Mouse (Mus musculus): ENCODE measurements around the gene Vmn1r60. TPM values are rescaled to one million over a fixed set of nuclear protein-coding genes. Genes with fewer than 3 reads are reported as not detected.
"Not testable (repeated sequence)": the region's sequence is repeated elsewhere in the genome, so short reads cannot be mapped to it uniquely, and the experiment has no call there.

The Vmn1r60 gene
- polyA plus RNA-seq (2015; fragmentation: Nextera tagmentation; extraction: Ambion mirVana): not detected in 2 replicates

GRCm38 (mm10) chr7:5547217-5547616, at the start of gene Vmn1r60:
TSS of gene Vmn1r60 (minus strand) at chr7:5547317.
- H3K27me3 ChIP-seq; H3K27ac ChIP-seq (replicated peaks); H3K4me1 ChIP-seq (replicated peaks); H3K4me2 ChIP-seq; H3K4me3 ChIP-seq (replicated peaks); H3K9ac ChIP-seq; H3K9me3 ChIP-seq (replicated peaks); H3K36me3 ChIP-seq (replicated peaks); ATAC-seq (ENCODE audit: insufficient read depth): not testable (repeated sequence)
- WGBS (ENCODE audit: insufficient replicate concordance): 61% methylated on average over 1 of the region's 1 CpGs

GRCm38 (mm10) chr7:5540770-5541436, 6.2 kb downstream of the Vmn1r60 start:
- WGBS (ENCODE audit: insufficient replicate concordance): 37% methylated on average over 3 of the region's 3 CpGs
- not testable (repeated sequence) for H3K9me3 ChIP-seq (replicated peaks); H3K27me3 ChIP-seq; H3K9ac ChIP-seq; H3K4me3 ChIP-seq (replicated peaks); H3K4me2 ChIP-seq; H3K4me1 ChIP-seq (replicated peaks); H3K36me3 ChIP-seq (replicated peaks); H3K27ac ChIP-seq (replicated peaks); ATAC-seq (ENCODE audit: insufficient read depth)

- not testable (repeated sequence) for H3K27me3 ChIP-seq; H3K4me2 ChIP-seq; H3K36me3 ChIP-seq (replicated peaks); ATAC-seq (ENCODE audit: insufficient read depth); H3K4me3 ChIP-seq (replicated peaks); H3K9ac ChIP-seq; H3K4me1 ChIP-seq (replicated peaks); H3K9me3 ChIP-seq (replicated peaks); H3K27ac ChIP-seq (replicated peaks)
Observed at GRCm38 (mm10) chr7:5493856-5494255, 53.3 kb downstream of the Vmn1r60 start, which contains the start of gene Vmn2r28. TSS of gene Vmn2r28 (minus strand) at chr7:5493956.

Other genes starting within 250 kb of the Vmn1r60 start
- not detected in 2 replicates for gene Gm5065, start 196.8 kb downstream of the Vmn1r60 start, polyA plus RNA-seq (2015; fragmentation: Nextera tagmentation; extraction: Ambion mirVana)
- gene Nlrp2, start 196.3 kb downstream of the Vmn1r60 start, polyA plus RNA-seq (2015; fragmentation: Nextera tagmentation; extraction: Ambion mirVana): not detected in 2 replicates
- not detected in 2 replicates for gene Vmn1r58, start 133.9 kb downstream of the Vmn1r60 start, polyA plus RNA-seq (2015; fragmentation: Nextera tagmentation; extraction: Ambion mirVana)
- gene Vmn1r59, start 90.5 kb downstream of the Vmn1r60 start, polyA plus RNA-seq (2015; fragmentation: Nextera tagmentation; extraction: Ambion mirVana): not detected in 2 replicates
- not detected in 2 replicates for gene Vmn2r28, start 53.4 kb downstream of the Vmn1r60 start, polyA plus RNA-seq (2015; fragmentation: Nextera tagmentation; extraction: Ambion mirVana)
- not detected in 2 replicates for gene Vmn1r61, start 66.0 kb upstream of the Vmn1r60 start, polyA plus RNA-seq (2015; fragmentation: Nextera tagmentation; extraction: Ambion mirVana)
- gene Vmn1r62, start 126.3 kb upstream of the Vmn1r60 start, polyA plus RNA-seq (2015; fragmentation: Nextera tagmentation; extraction: Ambion mirVana): not detected in 2 replicates